Mouse (Mus musculus) MEL (cell line): ENCODE measurements around the gene Fbxw7. TPM values are rescaled to one million over a fixed set of nuclear protein-coding genes. Genes with fewer than 3 reads are reported as not detected.

Experiments used
- DNase-seq: peaks from one replicate; pipeline ENCODE4 v3.0.0; 2011; ENCODE audit warnings: low read depth, low spot score
- H3K27ac ChIP-seq: 2 replicates; pipeline ENCODE4 v1.5.1; 2012; ENCODE audit warnings: low read depth, mild to moderate bottlenecking, control low read depth, low read length, moderate library complexity; ENCODE audit not compliant: control insufficient read depth
- H3K27me3 ChIP-seq, 2 experiments: fragments of 150-350 bp in 1 of 2; sonication (generic) in 1 of 2; 2 replicates each; pipeline ENCODE4 v1.6.1; 2012; ENCODE audit warnings: low read length in 2 of 2, mild to moderate bottlenecking in 2 of 2, improper control_type of control experiment in 1 of 2, moderate library complexity in 1 of 2; ENCODE audit not compliant: insufficient read depth in 2 of 2, control insufficient read depth in 1 of 2
- H3K36me3 ChIP-seq, 2 experiments: 2 replicates each; pipeline ENCODE4 v1.6.1; 2012 to 2014; ENCODE audit warnings: low read length in 2 of 2, improper control_type of control experiment in 1 of 2, inconsistent platforms in 1 of 2, mild to moderate bottlenecking in 1 of 2; ENCODE audit not compliant: insufficient read depth in 2 of 2, control insufficient read depth in 1 of 2
- H3K4me1 ChIP-seq, 2 experiments: fragments of 150-350 bp in 1 of 2; sonication (generic) in 1 of 2; 2 replicates each; pipeline ENCODE4 v1.6.1; 2012; ENCODE audit warnings: low read length in 2 of 2, improper control_type of control experiment in 1 of 2, mild to moderate bottlenecking in 1 of 2; ENCODE audit not compliant: insufficient read depth in 2 of 2, control insufficient read depth in 1 of 2
- H3K4me3 ChIP-seq, 2 experiments: fragments of 150-350 bp in 1 of 2; sonication (generic) in 1 of 2; 2 replicates each; pipeline ENCODE4 v1.5.1; 2012; ENCODE audit warnings: low read depth in 2 of 2, low read length in 2 of 2, mild to moderate bottlenecking in 2 of 2, moderate library complexity in 2 of 2, control low read depth in 1 of 2, improper control_type of control experiment in 1 of 2; ENCODE audit not compliant: control insufficient read depth in 1 of 2, insufficient read depth in 1 of 2
- H3K79me2 ChIP-seq: 2 replicates; pipeline ENCODE4 v1.6.1; 2012; ENCODE audit warnings: mild to moderate bottlenecking, low read length, moderate library complexity; ENCODE audit not compliant: control insufficient read depth, poor library complexity, insufficient read depth
- H3K9ac ChIP-seq: 2 replicates; pipeline ENCODE4 v1.6.1; 2012; ENCODE audit warnings: low read depth, mild to moderate bottlenecking, control low read depth, low read length, moderate library complexity; ENCODE audit not compliant: control insufficient read depth, poor library complexity, severe bottlenecking
- H3K9me3 ChIP-seq: fragments of 150-350 bp; sonication (generic); replicated peaks from 2 replicates; pipeline ENCODE4 v1.6.1; 2012; ENCODE audit warnings: mild to moderate bottlenecking, low read length, improper control_type of control experiment, moderate library complexity; ENCODE audit not compliant: insufficient read depth
- EP300 ChIP-seq, 2 experiments: IDR thresholded peaks; 2 replicates each; pipeline ENCODE4 v1.6.1; 2011; ENCODE audit warnings: improper control_type of control experiment in 2 of 2, low read length in 2 of 2, low read depth in 1 of 2, mild to moderate bottlenecking in 1 of 2
- ETS1 ChIP-seq: IDR thresholded peaks from 2 replicates; pipeline ENCODE4 v1.6.1; 2012; ENCODE audit warnings: low read depth, mild to moderate bottlenecking, inconsistent platforms, low read length, improper control_type of control experiment, moderate library complexity
- HCFC1 ChIP-seq: IDR thresholded peaks from 2 replicates; pipeline ENCODE4 v1.6.1; 2012; ENCODE audit warnings: low read depth, mild to moderate bottlenecking, inconsistent platforms, low read length, improper control_type of control experiment, moderate library complexity
- KAT2A ChIP-seq: conservative IDR thresholded peaks from 2 replicates; pipeline ENCODE4 v1.6.1; 2012; ENCODE audit warnings: low read depth, low read length, improper control_type of control experiment, inconsistent platforms
- MAX ChIP-seq: IDR thresholded peaks from 2 replicates; pipeline ENCODE4 v1.6.1; 2011; ENCODE audit warnings: low read length, improper control_type of control experiment
- MAZ ChIP-seq: IDR thresholded peaks from 2 replicates; pipeline ENCODE4 v1.6.1; 2012; ENCODE audit warnings: low read depth, mild to moderate bottlenecking, inconsistent platforms, low read length, improper control_type of control experiment
- MEF2A ChIP-seq: IDR thresholded peaks from 2 replicates; pipeline ENCODE4 v1.6.1; 2014; ENCODE audit warnings: low read depth, mild to moderate bottlenecking, inconsistent platforms, low read length, improper control_type of control experiment; ENCODE audit not compliant: poor library complexity, insufficient replicate concordance, severe bottlenecking; ENCODE audit errors: extremely low read depth
- MXI1 ChIP-seq: IDR thresholded peaks from 2 replicates; pipeline ENCODE4 v1.6.1; 2011; ENCODE audit warnings: mild to moderate bottlenecking, low read depth, low read length, improper control_type of control experiment
- POLR2A ChIP-seq, 2 experiments: IDR thresholded peaks; 2 replicates each; pipeline ENCODE4 v1.6.1; 2011 to 2012; ENCODE audit warnings: low read length in 2 of 2, mild to moderate bottlenecking in 2 of 2, control low read depth in 1 of 2, improper control_type of control experiment in 1 of 2, low read depth in 1 of 2, moderate library complexity in 1 of 2; ENCODE audit not compliant: control insufficient read depth in 1 of 2, insufficient read depth in 1 of 2, poor library complexity in 1 of 2
- POLR2AphosphoS2 ChIP-seq: IDR thresholded peaks from 2 replicates; pipeline ENCODE4 v1.6.1; 2011; ENCODE audit warnings: low read length, improper control_type of control experiment
- POLR2AphosphoS5 ChIP-seq: IDR thresholded peaks from 2 replicates; pipeline ENCODE4 v1.6.1; 2012; ENCODE audit warnings: low read depth, borderline replicate concordance, mild to moderate bottlenecking, inconsistent platforms, low read length, moderate library complexity, mixed read lengths
- RCOR1 ChIP-seq: IDR thresholded peaks from 2 replicates; pipeline ENCODE4 v1.6.1; 2012; ENCODE audit warnings: low read depth, mild to moderate bottlenecking, inconsistent platforms, low read length, improper control_type of control experiment
- SIN3A ChIP-seq: IDR thresholded peaks from 2 replicates; pipeline ENCODE4 v1.6.1; 2012; ENCODE audit warnings: low read length, improper control_type of control experiment, inconsistent platforms
- USF2 ChIP-seq, 2 experiments: IDR thresholded peaks; 2 replicates each; pipeline ENCODE4 v1.6.1; 2011 to 2012; ENCODE audit warnings: improper control_type of control experiment in 2 of 2, low read length in 2 of 2, borderline replicate concordance in 1 of 2, inconsistent platforms in 1 of 2, low read depth in 1 of 2, mild to moderate bottlenecking in 1 of 2; ENCODE audit not compliant: insufficient read depth in 1 of 2
- ZMIZ1 ChIP-seq: IDR thresholded peaks from 2 replicates; pipeline ENCODE4 v1.6.1; 2012; ENCODE audit warnings: low read depth, mild to moderate bottlenecking, inconsistent platforms, low read length, improper control_type of control experiment, moderate library complexity
- ZNF384 ChIP-seq: IDR thresholded peaks from 2 replicates; pipeline ENCODE4 v1.6.1; 2012; ENCODE audit warnings: low read depth, mild to moderate bottlenecking, inconsistent platforms, low read length, improper control_type of control experiment
- polyA plus RNA-seq, 2 experiments: library from polyadenylated mRNA; stranded (reverse) in 1 of 2; unstranded in 1 of 2; fragments of >175 nt in 1 of 2; fragments of >200 nt in 1 of 2; gene quantifications; 2 replicates each; pipeline versions ENCODE4 v1.2.1 to v1.2.4; 2012; ENCODE audit warnings: low replicate concordance in 2 of 2, low read depth in 1 of 2; ENCODE audit not compliant: insufficient read length in 2 of 2, insufficient read depth in 1 of 2, missing spikeins in 1 of 2
- total RNA-seq: library from RNA; depleted of rRNA; stranded (reverse); fragments of 300-350 nt; gene quantifications from 2 replicates; pipeline ENCODE4 v1.2.3, GENCODE M21; 2012

Gene Fbxw7
- total and polyA plus RNA-seq, 3 experiments, result 11.8 to 14.5 TPM; not detected in 1

GRCm38 (mm10) chr3:84771980-84772379, 43.1 kb upstream of the Fbxw7 start (continued):
- 0 out of 2 replicates have a peak, but pooled peaks have one; percentile 24 for TF ChIP-seq HCFC1
- TF ChIP-seq MEF2A, result no peak
- no peak for TF ChIP-seq USF2 (IDR thresholded peaks at IDR 0.05; ENCODE audit: borderline replicate concordance in 1 of 2, insufficient read depth in 1 of 2, low read depth in 1 of 2, low read length in 2 of 2)
- no peak for TF ChIP-seq POLR2AphosphoS2
- TF ChIP-seq SIN3A, result peak; percentile 48; the same call in 1 of the 2 replicates
- TF ChIP-seq RCOR1, result peak; percentile 68
- peak; percentile 57 for TF ChIP-seq MAZ
- TF ChIP-seq POLR2AphosphoS5, result no peak
- TF ChIP-seq ZNF384, result peak; percentile 49

DNA sequence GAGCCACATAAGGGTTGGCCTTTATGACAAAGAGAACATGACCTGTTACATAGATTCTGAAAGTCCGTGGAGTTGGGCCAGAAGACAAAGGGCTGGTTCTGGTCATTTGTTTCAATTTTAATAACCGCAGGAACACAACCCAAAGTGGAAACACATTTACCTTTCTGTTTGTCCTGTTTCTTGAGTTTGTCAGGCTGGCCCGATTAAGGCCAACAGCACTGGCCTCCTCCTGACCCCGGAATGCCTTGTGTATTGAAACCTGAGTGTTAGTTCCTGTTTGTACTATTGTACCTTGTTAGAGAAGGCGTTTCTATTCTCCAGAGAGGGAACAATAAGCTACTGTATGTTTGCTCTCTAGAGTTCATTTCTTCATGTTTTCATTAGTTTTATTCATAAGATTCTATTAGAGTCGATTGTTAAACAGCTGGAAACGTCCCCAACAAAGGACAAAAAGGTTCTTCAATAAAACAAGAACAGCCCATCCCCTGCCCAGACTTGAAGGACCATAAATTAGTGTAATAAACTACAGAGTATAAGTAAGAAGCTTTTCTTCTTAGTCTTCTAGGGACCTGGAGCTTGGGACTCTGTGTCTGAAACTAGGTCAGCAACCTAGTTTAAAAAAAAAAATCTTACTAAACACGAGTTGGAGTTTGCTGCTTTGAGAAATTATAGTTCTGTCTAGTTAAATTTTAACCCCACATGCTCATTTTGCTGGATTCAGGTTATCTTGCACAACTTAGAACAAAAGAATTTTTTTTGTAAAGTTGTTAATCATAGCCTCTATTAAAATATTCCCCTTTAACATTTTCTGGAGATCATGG, 40.6 kb upstream of the Fbxw7 start:
- Histone ChIP-seq H3K4me1 (peaks cover 0 to 12% of the 10 kb centered on the region in 2 experiments; a peak in 2 of 4 replicates), H3K27me3 (no peaks in the 10 kb centered on the region), H3K9ac (no peak overlapping the region), H3K27ac (no peak overlapping the region), H3K9me3 (no peaks in the 10 kb centered on the region), H3K4me3 (no peak overlapping the region), H3K79me2 (no peaks in the 10 kb centered on the region), H3K36me3 (peaks cover 0 to 12% of the 10 kb centered on the region in 2 experiments; a peak in 2 of 4 replicates)
- TF ChIP-seq ZNF384, result no peak
- no peak for TF ChIP-seq POLR2A (IDR thresholded peaks at IDR 0.05; ENCODE audit: control insufficient read depth in 1 of 2, insufficient read depth in 1 of 2, low read depth in 1 of 2, low read length in 2 of 2, poor library complexity in 1 of 2)
- TF ChIP-seq EP300 (IDR thresholded peaks at IDR 0.05; ENCODE audit: low read depth in 1 of 2, low read length in 2 of 2), result no peak
- TF ChIP-seq POLR2AphosphoS2, result no peak
- TF ChIP-seq MXI1, result no peak
- no peak for TF ChIP-seq MEF2A
- TF ChIP-seq ZMIZ1, result no peak
- DNase-seq, result no peak

GRCm38 (mm10) chr3:84775067-84775423, 40.0 kb upstream of the Fbxw7 start:
- Histone ChIP-seq H3K27me3 (no peaks in the 10 kb centered on the region), H3K9me3 (no peaks in the 10 kb centered on the region), H3K36me3 (peaks cover 0 to 12% of the 10 kb centered on the region in 2 experiments; a peak in 2 of 4 replicates), H3K79me2 (no peaks in the 10 kb centered on the region), H3K9ac (no peak overlapping the region), H3K27ac (no peak overlapping the region), H3K4me1 (peaks cover 0 to 12% of the 10 kb centered on the region in 2 experiments; a peak in 2 of 4 replicates), H3K4me3 (no peak overlapping the region)
- TF ChIP-seq ZNF384 (no peak), MAX (no peak), ETS1 (no peak), USF2 (IDR thresholded peaks at IDR 0.05; ENCODE audit: borderline replicate concordance in 1 of 2, insufficient read depth in 1 of 2, low read depth in 1 of 2, low read length in 2 of 2) (no peak), MAZ (no peak), EP300 (IDR thresholded peaks at IDR 0.05; ENCODE audit: low read depth in 1 of 2, low read length in 2 of 2) (no peak), KAT2A (no peak)
- DNase-seq, result no peak
